Mouse (Mus musculus) effector memory CD4-positive, alpha-beta T cell, adult 5 months (primary cell): ENCODE measurements around the gene Dll3. TPM values are rescaled to one million over a fixed set of nuclear protein-coding genes. Genes with fewer than 3 reads are reported as not detected.

Experiments
- polyA plus RNA-seq: library from polyadenylated mRNA; unstranded; fragments of 100-300 nt; shearing (Covaris generic); gene quantifications from one replicate; pipeline ENCODE4 v1.2.1, GENCODE M21; 2017

Gene Dll3
- polyA plus RNA-seq, result not detected

GRCm38 (mm10) chr7:28301616-28302433 lies at the start of gene Dll3:
Gene Dll3, minus strand, starts transcription at chr7:28302238.

DNA sequence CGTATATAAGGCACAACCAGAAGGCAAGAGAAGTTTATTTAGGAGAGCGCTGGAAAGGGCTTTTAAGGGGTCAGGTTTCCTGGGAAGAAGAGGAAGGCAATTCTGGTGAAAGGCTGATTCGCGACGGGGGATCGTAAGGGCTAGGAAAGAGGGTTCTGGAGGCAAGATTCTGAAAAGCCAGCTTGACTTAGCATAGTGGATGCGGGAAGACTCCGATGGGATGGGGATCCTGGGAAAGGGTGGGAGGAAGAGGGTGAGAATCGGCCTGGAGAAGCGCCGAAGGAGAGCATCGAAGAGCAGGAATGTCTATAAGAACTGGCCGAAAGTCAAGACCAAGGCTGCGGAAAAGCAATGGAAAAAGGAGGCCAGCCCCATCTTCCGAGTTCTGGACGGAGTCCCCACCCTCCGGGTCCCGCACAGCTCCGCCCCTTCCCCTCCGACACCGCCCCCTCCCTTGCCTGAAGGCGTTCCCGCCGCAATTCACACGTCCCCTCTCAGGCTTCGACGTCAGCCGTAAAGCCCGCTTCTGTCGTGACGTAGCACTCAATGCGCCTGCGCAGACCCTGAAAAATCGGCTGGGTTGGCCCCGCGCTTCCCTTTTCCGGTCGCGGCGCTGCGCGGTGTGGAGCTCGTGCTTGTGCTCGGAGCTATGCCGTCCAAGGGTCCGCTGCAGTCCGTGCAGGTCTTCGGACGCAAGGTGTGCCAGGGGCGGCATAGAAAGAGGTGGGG lies 48.3 kb upstream of the Dll3 start, which contains the start of gene Rps16:
TSS of gene Rps16 (plus strand) at position 498 of the 729 bp plus-strand sequence.

DNA sequence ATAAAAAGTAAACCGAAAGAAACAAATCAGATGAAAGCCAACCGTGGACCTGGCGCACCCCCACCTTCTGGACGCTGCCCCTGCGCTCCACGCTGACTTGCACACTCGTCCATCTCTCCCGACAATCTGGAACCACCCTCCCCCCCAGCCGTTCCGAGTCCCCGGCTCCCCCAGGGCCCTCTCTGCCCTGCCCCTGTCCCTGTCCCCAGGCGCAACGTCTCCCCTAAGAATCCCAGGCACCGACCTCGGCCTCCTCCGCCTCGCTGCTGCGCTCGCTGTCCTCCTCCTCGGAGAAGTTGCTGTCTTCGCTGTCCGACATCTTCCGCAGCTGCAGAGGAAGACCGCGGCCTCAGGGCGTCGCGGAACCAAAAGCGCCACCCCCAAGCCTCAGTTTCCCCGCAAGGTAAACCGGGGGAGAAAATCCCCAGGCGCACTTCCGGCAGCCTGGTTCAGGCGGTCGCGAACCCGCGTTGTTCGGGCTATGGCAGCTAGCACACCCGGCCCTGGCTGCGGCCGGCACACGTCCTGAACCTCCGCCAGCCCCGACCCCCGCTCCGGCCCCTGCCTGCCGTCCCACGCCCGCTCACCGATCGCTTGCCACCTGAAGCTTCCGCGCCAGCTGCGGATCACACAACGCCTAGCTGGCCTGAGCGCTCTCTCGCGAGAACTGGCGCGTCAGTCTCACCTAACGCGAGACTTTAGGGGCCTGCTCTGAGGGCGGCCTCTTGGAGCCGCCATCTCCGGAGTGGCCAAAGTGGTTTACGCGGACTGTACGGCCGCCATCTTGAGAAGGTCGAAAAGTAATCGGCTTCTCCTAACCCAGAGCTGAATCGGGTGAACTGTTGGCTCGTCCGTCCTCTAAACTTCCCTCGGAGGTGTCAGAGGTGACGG lies 36.3 kb upstream of the Dll3 start, which contains the start of gene Supt5:
TSS of gene Supt5 (minus strand) at position 639 of the 891 bp plus-strand sequence.

GRCm38 (mm10) chr7:28311926-28312543 lies 10.0 kb upstream of the Dll3 start, which contains the start of gene Timm50:
Gene Timm50, minus strand, starts transcription at chr7:28312072.

DNA sequence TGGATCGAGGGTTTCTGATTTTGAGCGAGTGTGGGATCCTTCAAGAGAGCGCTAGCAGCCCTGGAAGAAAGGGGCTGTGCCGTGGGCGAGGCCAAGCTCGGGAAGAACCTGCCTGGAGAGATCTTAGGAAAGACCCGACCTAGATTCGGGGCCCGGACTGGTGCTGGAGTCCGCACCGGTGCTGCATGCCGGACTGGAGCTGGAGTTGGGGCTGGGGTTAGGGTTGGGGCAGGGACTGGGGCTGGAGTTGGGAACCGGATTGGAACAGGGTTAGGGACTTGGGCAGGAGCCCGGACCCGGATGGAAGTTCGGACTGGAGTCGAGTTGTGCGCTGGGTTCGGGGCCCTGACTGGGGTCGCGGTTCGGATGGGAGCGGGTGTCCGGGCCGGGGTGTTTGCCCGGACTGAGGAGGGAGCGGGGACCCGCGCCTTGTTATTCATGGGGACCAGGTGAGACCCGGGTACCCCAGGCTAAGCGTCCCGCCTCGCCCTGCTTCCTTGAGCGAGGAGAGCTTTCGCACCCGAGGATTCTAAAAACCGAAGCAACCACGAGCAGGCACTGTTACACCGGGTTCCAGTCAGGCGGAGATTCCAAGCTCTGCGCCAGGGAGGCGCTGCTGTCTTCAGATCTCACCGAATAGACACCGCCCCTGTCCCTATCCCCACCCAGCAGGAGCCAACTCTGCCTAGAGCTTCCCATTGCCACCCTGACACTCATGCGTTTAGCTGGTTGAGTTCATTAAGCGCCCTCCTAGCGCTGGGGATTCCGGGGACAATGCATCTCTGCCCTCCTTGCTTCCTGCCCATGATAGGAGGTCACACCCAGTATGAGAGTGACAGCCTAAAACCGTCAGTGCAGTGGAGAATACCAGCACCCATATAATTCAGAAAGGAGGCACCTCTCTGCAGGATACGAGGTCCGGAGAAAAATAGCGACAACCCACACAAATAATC lies 11.1 kb downstream of the Dll3 start, which contains the start of gene Selenov:
TSS of gene Selenov (minus strand) at position 549 of the 953 bp plus-strand sequence.

DNA sequence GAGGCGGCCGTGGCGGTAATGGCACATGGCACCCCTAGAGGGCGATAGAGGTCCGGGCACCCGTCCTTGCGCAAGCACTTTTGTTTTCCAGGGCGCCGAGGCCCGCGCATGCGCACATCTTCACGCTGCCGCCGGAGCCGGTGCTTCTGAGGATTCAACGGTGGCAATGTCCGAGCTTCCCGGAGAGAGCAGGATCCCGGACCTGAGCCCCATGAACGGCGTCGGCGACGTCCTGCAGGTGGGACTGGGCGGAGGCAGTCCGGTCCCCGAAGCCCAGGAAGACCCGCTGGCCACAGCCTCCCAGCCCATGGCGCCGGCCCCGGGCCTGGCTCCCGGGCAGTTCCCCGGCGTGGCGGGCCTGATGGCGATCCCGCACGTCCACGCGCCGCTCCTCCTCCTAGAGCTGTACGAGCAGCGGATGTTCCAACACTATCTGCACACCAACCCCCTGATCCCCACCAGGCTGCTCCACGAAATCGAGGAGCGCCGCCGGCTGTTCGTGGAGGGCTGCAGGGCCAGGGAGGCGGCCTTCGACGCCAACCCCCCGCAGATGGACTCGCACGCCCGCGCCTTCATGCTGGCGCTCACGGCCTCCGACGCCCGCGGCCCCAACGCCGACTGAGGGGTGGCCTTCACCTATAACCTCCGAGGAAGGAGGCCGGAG lies 24.3 kb downstream of the Dll3 start, which contains the start of gene Eid2b:
TSS of gene Eid2b (plus strand) at position 125 of the 664 bp plus-strand sequence.

DNA sequence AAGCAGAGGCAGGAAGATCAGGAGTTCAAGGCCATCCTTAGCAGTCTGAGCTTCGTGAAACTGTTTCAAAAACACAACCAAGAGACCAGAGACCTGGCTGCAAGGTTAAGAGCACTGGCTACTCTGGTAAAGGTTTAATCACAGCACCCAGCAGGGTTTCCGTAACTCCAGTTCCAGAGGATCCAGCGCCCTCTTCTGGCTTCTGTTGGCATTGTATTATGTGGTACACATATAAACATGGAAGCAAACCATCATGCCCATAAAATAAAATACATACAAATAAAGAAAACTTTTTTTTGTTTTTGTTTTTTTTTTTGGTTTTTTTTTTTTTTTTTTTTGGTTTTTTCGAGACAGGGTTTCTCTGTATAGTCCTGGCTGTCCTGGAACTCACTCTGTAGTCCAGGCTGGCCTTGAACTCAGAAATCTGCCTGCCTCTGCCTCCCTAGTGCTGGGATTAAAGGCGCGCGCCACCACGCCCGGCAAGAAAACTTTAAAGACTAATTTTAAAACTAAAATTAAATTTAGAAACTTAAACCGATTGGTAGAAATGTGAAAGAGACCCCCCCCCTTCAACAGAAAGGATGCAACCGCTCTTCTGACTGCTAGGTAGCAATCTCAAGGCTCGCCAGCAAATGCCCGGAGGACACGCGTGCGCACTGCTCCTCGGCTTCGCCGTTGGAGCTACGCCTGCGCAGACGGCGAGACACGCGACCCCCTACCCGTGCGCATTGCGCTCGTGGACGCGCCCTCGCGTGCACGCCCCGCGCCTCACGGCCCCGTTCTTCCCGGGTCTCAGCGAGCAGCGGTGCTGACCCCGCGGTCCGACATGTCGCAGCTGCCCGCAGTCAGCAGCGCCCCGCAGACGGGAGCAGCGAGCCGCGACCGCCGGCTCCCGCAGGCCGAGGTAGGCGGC lies 34.7 kb downstream of the Dll3 start, which contains the start of gene Eid2:
TSS of gene Eid2 (plus strand) at position 753 of the 913 bp plus-strand sequence.

Other genes with a start within 250 kb of the Dll3 start
- gene Fcgbp, start 231.0 kb downstream of the Dll3 start, polyA plus RNA-seq, result 0.11 TPM
- not detected for gene 9530053A07Rik, start 172.8 kb downstream of the Dll3 start, polyA plus RNA-seq
- 190 TPM for gene Fbl, start 132.5 kb downstream of the Dll3 start, polyA plus RNA-seq
- 8.8 TPM for gene Dyrk1b, start 122.8 kb downstream of the Dll3 start, polyA plus RNA-seq
- 10.9 TPM for gene Eid2, start 34.4 kb downstream of the Dll3 start, polyA plus RNA-seq
- 1.2 TPM for gene Eid2b, start 24.5 kb downstream of the Dll3 start, polyA plus RNA-seq
- not detected for gene Selenov, start 11.1 kb downstream of the Dll3 start, polyA plus RNA-seq
- 50.0 TPM for gene Timm50, start 9.8 kb upstream of the Dll3 start, polyA plus RNA-seq
- 178 TPM for gene Supt5, start 36.5 kb upstream of the Dll3 start, polyA plus RNA-seq
- 900 TPM for gene Rps16, start 48.4 kb upstream of the Dll3 start, polyA plus RNA-seq
- gene Plekhg2, start 70.4 kb upstream of the Dll3 start, polyA plus RNA-seq, result 31.8 TPM
- gene Zfp36, start 78.0 kb upstream of the Dll3 start, polyA plus RNA-seq, result 618 TPM
- gene Med29, start 90.5 kb upstream of the Dll3 start, polyA plus RNA-seq, result 18.6 TPM
- gene Paf1, start 90.7 kb upstream of the Dll3 start, polyA plus RNA-seq, result 136 TPM
- 536 TPM for gene Gmfg, start 135.2 kb upstream of the Dll3 start, polyA plus RNA-seq
- gene Lrfn1, start 149.7 kb upstream of the Dll3 start, polyA plus RNA-seq, result 1.8 TPM
- gene Ifnl2, start 208.2 kb upstream of the Dll3 start, polyA plus RNA-seq, result not detected
- not detected for gene Ifnl3, start 220.6 kb upstream of the Dll3 start, polyA plus RNA-seq
- gene Sycn, start 238.6 kb upstream of the Dll3 start, polyA plus RNA-seq, result not detected
- gene Nccrp1, start 245.0 kb upstream of the Dll3 start, polyA plus RNA-seq, result 1.3 TPM